Mouse (Mus musculus): ENCODE measurements at regions not wholly inside any gene's neighbourhood (a gene's known extent, or its start where the extent isn't known, plus 50 kb on each side); places are given as distances from the start of the nearest gene placed in this dataset.

- peak; percentile 74 to 80 for DNase-seq
Measured at GRCm38 (mm10) chr1:177620501-177621099, 109.0 kb upstream of the 1700016C15Rik start.

GRCm38 (mm10) chr1:177621854-177622590 lies 107.6 kb upstream of the 1700016C15Rik start:
- DNase-seq = no peak

DNA sequence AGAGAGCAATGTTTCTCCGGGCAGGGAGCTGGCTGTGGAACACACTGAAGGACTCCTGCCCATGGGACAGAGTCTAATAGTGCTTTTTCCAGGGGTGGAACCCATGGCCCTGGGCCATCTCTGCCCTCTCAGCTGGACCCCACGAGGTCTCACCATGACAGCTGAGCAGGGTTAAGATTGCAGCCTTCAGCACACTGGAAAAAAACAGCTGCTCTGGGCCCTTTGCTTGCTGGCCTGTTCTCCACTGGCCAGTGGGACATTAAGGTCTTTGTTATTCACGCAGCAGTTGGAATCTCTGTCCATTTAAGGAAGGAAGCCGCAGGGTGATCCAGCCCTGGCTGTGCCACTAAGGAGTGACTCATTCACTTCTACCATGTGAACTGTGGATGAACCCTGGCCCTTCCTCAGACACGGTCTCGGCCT lies 106.3 kb upstream of the 1700016C15Rik start:
- DNase-seq = peak in 1 of 2 experiments; percentile 38

DNA sequence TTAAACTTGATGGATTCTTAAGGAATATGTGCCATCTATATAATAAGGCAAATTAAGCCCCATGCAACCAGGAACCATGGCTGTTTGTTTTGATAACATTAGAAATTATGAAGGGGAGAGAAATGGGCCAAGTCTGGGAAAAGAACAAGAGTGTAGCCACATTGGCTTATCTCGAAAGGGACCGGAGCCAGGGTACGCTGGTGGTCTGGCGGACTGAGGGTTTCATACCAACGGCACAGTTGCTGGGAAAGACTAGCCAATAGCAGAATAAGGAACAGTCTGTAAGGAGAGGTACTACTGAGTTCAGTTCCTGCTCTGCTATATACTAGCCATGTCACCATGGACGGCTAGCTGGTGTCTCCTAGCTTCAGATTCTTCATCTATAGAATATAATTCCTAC lies 105.9 kb upstream of the 1700016C15Rik start:
- DNase-seq = no peak

DNA sequence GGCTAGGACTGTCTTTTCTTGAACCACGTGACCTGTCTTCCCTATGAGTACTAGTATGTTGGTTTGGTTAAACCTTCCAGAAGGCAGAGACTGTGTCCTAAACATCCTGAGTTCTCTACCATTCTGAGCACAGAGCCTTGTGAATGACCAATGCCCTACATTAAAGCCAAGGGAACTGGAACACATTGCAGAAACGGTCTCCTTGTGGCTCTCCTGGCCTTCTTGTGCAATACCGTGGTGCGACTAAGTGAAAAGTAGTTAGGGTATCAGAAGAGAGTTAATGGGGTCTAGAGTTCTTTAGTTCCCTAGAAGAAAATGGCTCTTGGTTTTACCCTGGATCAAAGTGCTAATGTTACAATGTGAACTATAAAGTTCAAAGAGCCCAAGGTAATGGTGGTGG lies 101.8 kb upstream of the 1700016C15Rik start:
- DNase-seq = no peak

DNA sequence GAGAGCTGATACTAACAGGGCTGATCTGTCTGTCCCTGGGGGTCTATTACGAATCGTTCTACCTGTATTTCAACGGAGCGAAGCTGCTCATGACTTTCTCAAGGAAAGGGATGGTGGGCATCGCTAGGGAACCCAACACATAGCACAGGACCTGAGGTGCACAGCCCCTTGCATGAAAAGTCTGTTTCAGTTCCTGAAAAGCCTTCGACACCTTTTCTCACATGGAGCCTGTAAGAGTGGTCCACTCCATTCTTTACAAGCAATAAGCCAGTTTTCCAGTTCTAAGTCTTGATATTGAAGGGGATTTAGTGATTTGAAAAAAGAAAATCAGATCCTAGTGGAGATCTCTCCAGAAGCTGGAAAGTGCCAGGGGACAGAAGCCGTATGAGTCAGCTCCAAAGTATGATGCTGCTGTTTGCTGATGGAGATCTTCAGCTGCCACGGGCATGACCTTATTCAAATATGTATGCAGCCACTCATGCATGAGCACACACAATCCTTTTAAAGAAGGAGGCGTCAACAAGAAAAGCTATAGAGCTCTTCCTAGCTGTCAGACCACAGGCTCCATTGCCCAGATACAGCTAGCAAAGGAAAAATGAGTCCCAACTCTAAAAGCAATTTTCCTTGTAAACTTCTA lies 95.5 kb upstream of the 1700016C15Rik start:
- no peak for DNase-seq

DNA sequence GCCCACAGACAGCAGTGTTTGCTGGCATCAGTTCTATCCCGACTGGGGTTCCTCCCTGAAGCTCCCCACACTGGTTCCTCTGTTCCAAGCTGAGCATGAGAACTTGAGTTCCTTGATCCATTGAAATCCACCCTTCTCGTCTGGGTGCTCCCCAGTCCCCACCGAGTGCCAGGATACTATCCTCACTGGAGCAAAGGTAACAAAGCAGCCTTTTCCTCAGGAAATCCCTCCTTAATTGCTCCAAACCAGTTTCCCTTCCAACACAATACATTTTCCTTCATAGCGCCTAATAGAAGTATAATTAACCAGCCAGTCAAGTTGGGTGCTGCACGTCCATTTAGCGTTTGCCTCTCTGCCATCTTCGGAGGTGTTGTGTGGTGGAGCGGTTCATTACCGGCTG lies 92.6 kb upstream of the 1700016C15Rik start:
- DNase-seq = no peak

- DNase-seq = no peak
Measured at GRCm38 (mm10) chr1:177638381-177638780, 91.2 kb upstream of the 1700016C15Rik start.

DNA sequence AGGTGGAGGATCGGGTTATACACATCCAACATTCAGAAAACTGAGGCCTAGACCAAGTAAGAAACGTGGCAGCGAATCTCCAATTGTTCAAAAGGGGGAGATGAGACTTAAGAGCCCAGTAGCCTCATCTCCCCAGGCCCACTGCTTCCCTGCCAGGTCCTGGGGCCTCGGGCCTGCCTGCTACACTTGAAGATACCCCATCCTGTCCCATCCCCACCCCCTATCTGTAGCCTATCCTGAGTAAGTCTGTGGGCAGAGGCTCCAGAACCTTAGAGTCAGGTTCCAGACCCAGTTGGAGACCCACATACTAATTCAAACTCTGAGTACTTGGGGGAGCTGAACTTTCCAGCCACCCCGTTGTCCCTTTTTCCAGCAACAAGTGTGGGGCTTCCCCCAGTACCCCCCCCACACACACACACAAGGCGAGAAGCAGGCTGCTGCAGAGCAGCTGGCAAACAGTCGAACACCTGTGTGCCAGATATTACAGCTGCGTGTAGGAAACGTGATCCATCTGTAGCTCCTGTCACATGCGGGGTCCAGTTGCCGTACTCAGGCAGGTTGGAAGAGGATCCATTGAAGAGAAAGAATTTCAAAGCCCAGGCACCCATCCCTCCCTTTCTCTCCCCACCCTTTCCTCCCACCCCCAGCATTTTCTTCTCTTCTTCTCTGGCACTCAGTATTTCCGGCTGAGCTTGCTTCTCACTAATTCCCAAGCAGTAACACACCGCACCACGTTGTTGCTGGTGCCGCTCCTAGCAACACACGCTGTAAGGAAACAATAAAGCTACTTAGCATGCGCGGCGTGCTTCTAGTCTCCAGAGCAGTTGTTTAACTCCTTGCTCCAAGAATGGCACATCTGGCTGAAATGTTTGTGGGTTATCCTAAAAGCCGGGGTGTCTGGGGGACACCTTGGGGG lies 89.4 kb upstream of the 1700016C15Rik start:
- DNase-seq = no peak

DNA sequence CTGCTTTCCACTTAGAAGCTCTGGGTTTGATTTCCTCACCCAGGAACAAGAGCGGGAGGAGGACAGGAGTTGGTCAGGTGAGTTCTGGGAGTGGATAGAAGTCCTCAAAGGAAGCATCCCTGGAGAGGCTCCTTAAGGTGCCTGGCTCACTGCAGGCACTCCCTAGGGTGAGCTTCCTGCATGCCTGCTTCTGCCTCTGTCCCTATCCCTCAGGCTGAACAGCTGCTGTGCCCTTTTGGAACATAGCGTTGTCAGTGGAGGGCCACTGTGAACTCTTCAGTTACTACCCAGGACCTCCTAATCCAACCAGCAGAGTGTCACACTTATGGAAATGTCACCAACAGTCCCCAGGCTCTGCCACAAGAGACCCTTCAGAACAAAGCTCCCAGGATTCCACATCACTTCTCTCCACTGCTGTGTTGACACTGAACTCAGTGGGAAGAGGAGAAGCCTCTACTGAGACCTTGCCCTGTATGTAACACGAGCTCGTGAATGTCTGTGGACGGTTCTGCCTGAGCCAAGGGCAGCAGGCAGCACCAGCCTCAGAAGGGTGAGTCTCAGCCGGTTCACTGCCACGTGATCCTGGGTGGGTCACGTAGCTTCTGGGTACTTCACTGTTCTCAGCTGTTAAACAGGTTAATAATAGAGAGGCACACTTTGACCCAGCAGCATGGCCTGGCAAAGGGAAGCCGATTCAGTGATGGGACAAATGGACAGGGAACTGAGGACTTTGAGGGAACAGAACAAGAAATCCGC lies 86.7 kb upstream of the 1700016C15Rik start:
- DNase-seq = no peak

DNA sequence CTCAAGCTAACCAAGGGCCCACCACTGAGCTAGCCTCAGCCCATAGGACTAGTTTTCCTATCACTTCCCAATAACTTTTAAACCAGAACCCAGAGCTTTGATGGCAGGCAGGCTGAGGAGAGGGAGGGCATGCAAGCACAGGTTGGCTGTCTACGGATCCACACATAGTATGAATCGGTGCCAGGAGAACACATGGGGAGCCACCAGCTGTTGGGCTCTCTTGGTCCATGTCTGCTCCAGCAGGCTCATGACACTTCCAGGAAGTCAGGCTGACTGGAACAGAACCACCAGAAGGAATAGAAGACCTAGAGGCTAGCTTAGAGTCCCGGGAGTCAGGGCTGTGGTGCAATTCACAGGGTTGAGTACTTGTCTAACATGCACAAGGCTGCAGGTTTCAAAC lies 86.0 kb upstream of the 1700016C15Rik start:
- DNase-seq = peak; percentile 74 to 81

DNA sequence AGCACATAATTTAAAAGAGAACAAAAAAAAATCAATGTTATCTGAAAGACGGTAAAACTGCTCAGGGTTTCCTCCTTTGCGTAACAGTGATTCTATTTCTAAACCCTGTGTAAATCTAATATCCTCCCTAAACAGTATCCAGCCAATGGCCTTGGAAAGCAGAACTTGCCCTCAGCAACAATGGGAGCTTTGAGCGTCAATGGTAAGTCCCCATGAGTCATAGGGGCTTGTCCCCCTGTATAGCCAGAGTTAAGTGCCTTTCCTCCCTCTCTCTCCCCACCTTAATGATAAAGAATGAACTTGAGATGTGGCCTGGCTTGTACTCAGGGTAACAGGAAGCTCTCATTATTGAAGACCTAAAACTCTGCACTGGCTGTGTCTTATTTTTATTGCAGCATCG lies 85.4 kb upstream of the 1700016C15Rik start:
- DNase-seq = no peak

DNA sequence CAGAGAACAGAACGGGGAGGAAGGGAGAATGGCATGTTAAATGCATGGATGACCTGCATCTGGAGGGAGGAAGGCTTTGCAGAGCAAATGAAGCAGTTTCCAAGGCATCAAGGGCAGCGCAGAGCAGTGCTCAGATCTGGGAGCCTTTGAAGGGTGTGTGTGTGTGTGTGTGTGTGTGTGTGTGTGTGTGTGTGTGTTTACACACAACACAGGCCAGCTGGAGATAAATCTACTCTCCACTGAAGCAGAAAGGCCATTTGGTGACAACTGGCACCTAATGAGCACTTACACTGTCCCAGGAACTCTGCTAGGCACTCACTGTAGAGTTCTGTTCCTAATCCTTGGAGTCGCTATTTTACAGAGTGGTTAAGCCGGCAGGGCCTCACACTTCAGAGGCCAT lies 84.3 kb upstream of the 1700016C15Rik start:
- no peak for DNase-seq

DNA sequence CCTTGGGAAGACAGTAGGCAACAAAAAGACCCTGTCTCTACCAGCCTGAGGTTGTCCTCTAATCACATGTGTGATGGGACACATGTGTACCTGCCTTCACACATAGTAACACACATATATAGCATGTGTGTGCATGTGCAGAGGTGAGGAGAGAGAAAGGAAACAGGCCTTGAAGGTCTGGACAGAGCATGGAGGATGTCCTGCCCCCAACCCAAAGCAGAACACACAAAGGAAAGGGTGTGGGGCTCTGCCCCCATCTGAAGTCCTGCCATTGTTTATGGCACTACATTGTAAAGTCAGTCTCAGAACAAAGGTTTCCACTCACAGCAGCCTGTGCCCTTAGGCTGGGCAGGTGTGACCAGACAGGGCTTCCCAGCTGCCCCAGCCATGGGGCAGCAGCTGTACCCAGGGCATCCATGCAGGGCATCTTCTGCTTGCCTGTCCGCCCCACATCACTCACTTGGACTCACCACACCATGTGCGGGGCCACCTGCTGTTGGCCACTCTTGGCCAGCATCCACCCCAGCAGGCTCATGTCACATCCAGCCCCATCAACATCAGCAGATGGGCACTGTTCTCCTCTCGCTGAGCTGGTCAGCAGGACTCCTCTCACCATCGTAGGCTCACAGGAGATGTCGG lies 83.6 kb upstream of the 1700016C15Rik start:
- peak; percentile 35 for DNase-seq

GRCm38 (mm10) chr1:177647876-177648275 lies 81.7 kb upstream of the 1700016C15Rik start:
- DNase-seq = no peak

DNA sequence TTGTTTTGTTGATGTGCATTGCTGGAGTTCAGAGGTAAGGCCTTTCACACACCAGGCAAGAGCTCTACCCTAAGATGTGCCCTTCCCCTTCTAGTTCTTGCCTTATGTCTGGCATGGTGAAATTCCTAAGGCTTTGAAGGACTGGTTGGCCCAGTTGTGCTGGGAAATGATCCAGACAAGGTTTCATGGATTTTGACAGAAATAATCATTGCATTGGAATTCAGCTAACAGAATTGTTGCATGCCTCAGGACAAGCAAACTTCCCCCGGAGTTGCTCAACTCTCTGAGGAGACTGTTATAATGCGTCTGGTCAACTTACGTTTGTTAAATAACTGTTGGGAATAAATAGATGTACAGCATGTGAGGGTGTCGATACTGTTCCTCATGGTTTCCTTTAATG lies 80.6 kb upstream of the 1700016C15Rik start:
- DNase-seq = no peak

GRCm38 (mm10) chr1:177651219-177651618 lies 78.4 kb upstream of the 1700016C15Rik start:
- no peak for DNase-seq

GRCm38 (mm10) chr1:177663163-177663562 lies 66.5 kb upstream of the 1700016C15Rik start:
- DNase-seq = no peak

- no peak for DNase-seq
Measured at GRCm38 (mm10) chr1:177667041-177667791, 62.4 kb upstream of the 1700016C15Rik start.

DNA sequence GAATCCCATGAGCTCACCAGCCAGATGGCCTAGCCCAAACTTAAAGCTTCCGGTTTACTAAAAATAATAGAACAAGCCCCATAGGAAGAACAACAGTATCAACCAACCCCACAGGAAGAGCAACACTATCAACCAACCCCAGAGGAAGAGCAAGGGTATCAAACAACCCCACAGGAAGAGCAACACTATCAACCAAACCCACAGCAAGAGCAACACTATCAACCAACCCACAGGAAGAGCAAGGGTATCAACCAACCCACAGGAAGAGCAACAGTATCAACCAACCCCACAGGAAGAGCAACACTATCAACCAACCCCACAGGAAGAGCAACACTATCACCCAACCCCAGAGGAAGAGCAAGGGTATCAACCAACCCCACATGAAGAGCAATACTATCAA lies 59.0 kb upstream of the 1700016C15Rik start:
- DNase-seq = no peak

DNA sequence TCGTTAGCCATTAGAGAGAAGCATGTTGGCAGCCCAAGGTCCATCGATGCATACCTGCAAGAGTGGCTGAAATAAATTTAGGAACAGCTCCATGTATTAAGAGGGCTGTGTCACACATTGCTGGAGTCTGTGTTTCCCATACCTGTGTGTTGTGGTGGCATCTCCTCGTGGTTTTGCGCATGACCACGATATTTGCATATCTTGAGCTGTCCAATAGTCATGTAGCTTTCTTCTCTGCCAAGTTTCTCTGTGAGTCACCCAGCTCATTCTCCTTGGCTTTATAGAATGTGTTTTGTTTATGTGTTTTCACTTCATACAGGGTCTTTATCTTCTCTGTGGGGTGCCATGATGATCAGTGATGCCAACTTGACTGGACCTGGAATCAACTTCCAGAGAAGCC lies 53.0 kb upstream of the 1700016C15Rik start:
- DNase-seq = no peak
